Mouse (Mus musculus) telencephalon, adult 2 months (tissue): ENCODE results near the gene Med23.

Experiments
- DNase-seq: peaks from one replicate; pipeline ENCODE4 v3.0.0-alpha.2; 2011; ENCODE audit warnings: low read depth, low spot score

The Med23 gene

DNA sequence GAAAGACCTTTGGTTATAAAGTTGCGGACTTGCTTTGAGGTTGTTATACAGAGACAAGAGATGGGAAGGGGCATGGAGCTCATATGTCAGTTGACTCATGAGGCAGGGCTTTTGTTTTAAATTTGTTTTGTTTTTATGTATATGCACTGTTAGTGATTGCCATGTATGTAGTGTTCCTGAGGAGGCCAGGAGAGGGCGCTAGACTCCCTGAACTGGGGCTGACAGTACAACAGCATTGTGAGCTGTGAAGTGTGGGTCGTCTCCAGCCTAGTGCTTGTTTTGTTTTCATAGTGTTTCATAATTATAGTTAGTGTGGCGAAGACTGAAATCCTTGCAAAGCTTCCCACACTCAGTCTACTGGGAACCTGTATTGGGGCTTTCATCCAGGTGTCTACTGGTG is 3.8 kb downstream of the Med23 start:
- no peak for DNase-seq

DNA sequence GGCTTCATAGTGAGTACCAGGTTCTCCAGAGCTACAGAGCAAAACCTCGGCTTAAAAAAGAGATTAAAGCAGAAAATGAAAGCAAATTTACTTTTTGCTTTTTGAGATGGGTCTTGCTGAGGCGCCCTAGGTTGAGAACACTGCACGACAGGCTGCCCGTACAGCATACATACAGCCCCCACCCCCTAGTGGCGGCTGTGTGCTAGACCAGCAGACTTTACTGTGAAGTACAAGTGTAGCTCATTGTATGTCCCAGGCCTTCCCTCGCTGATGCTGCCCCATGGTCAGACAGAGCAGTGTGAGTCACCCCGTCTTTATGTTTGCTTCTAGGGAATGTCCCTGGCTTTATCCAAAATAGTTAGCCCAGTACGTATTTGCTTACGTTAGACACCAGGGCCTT is 16.2 kb downstream of the Med23 start:
- DNase-seq, result no peak

- DNase-seq, result no peak
Observed at GRCm38 (mm10) chr10:24888343-24888742, 18.6 kb downstream of the Med23 start.

GRCm38 (mm10) chr10:24895927-24896326 is 26.1 kb downstream of the Med23 start:
- no peak for DNase-seq

GRCm38 (mm10) chr10:24905627-24906026 is 35.8 kb downstream of the Med23 start:
- no peak for DNase-seq

- no peak for DNase-seq
Observed at GRCm38 (mm10) chr10:24911199-24911598, 41.4 kb downstream of the Med23 start.

- no peak for DNase-seq
Observed at GRCm38 (mm10) chr10:24912576-24912975, 42.8 kb downstream of the Med23 start.

DNA sequence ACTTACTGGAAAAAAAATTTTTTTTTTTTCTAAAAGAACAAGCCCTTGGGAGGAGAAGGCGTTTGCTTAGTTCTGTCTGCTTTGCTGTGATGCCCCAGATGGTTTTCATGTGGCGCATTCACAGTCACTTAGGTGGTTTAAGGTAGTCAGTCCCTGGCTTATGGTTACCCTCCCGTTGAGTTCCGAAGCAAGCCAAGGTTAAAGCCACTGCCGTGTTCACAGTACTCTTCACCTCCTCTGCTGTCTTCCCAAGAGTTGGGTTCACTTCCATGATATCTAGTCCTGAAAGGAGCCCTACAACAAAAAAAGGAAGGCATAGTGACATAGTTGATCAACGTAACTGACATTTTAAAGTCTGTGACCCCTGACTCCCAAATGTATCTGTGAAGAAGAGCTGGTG is 45.7 kb downstream of the Med23 start:
- DNase-seq, result no peak

DNA sequence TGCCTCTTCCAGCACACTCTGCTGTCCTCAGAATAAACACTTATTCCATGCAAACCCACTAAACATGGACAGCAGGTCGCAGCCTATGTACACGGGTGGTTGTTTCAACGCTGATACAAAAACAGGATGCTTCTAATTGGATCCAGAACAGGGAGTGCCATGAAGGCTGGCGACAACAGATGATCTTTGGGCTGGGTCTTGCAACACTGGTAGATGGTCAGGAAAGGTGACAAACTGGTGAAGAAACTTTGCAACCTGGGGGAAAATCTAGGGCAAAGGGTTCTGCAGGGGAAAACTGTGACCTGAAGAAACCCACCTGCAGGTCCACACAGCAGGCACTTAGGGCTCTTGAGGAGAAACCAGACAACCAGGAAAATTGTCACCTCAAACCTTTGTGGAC is 53.2 kb downstream of the Med23 start:
- DNase-seq, result no peak

DNA sequence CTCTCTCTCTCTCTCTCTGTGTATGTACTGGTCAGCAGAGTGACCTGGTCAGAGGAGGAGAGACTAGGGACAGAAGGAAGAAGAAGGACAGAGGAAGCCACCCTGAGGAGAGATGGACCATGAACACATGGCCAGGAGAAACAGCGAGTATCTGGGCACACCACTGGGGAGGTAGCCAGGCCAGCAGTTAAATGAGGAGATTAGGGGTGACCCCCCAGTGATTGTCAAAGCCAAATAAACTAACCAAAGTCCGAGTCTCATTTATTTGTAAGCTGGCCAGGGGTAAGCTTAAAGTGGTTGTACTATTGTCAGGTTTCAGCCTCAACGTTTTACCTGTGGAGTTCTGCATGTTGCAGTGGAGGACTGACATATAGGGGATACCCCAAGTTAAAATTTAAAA is 54.5 kb downstream of the Med23 start:
- DNase-seq, result no peak

- no peak for DNase-seq
Observed at GRCm38 (mm10) chr10:24926380-24926779, 56.6 kb downstream of the Med23 start.

DNA sequence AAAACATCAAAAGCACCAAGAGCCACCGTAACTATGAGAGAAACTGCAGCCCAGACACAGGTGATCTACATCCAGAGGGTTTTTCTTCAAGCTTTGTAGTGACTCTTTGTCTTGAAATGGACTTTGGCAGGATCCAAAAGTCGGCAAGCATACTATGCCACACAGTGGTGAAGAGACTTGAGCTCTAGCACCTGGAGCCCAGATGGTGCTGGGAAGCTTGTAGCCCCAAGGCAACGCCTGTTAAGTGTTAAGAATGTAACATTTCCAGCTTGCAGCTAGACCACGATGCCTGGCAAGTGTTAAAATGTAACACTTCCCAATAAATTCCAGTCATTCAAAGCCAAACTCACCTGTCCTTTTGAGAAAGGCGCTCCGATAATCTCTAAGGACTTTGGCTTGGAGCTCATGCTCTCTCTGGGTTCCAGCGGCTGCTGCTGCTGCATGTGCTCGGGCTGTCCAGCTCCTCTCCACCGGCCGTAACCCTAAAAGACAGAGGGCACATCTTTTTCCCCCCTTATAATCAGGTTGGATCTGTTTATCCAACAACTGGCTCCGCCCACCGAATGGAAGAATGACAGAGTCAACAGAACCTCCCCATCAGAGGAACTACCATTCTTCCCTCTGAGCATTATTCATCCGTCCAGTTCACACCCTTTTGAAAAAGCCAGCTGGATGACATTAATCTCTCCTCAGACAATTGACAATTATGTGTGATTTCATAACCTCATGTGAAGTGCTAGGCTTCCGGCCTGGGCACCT is 57.4 kb downstream of the Med23 start, which contains the start of gene Arg1:
Arg1 (minus strand) TSS at position 523 of the 759 bp plus-strand sequence.
- no peak for DNase-seq

- DNase-seq, result no peak
Observed at GRCm38 (mm10) chr10:24928072-24928471, 58.3 kb downstream of the Med23 start.

- DNase-seq, result no peak
Observed at GRCm38 (mm10) chr10:24930143-24930542, 60.4 kb downstream of the Med23 start.

DNA sequence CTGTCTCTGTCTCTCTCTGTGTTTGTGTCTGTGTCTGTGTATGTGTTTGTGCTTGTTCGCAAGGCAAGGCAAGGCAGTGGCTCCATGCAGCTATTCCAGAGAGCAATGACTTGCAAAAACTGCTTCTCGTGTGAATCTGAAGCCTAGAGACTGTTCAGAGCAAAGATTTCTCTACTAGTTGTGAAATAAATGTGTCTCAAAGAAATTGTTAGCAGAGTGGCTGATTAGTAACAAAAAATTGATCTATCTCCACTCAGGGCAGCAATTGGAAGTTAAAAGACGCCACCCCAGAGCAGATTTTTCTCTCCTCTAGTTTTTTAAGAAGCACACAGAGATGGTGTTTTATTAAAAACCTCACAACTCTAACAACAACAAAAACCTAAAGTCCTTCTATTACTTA is 78.1 kb downstream of the Med23 start:
- DNase-seq, result no peak

- no peak for DNase-seq
Observed at GRCm38 (mm10) chr10:24948278-24948677, 78.5 kb downstream of the Med23 start.

DNA sequence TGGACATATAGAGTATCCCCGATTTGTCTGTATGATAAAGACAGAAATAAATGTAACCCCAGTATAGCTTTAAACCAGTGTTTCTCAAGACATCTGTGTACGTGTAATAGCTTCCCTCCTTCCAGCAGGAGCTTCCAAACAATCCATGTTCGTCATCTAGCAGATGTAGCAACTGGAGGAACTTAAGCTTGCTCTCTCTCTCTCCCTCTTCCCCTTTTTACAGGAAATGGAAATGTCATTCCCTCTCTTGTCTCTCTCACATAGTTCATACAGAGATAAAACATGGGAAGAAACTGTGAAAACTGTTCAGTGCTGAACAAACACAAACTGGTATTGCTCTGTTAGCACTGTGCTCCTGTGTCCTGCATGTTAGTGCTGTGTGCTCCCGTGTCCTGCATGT is 80.4 kb downstream of the Med23 start:
- DNase-seq, result no peak

DNA sequence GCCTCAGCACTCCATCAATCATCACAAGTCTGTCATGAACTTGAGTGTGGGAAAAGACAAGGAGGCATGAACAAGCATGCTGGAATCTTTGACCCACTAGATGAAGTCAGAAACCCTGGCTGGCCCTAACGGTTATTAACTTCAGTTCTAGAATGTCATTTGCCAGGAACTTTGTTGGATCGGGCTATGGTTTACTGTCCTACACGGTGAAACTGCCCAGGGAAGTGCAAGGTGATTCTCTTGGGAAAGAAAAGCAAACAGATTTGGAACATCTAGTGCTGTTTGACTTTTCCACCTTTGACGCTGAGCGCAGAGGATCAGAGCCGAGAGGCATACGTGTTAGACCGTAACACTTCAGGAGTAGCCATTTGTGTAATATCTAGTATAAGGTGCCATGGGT is 81.8 kb downstream of the Med23 start:
- DNase-seq, result no peak

DNA sequence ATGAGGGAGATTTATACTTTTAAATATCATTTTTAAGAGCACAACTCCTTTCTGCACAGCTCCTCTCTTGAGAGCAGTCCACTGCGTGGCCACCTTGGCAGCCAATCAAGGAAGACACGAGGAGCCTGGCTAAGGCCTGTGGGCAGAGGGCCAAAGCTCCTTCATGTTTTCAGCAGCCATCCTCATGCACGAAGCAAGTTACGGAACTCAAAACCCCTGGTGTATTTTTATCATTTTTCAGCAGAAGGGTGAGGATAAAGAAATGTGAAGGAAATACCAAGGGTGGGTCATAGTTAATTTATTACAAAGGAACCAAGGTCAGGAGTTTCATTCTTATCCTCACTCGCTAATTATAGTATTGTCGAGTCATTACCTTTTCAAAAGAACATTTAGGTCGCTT is 82.8 kb downstream of the Med23 start:
- no peak for DNase-seq

- no peak for DNase-seq
Observed at GRCm38 (mm10) chr10:24953876-24954275, 84.1 kb downstream of the Med23 start.

GRCm38 (mm10) chr10:24958280-24959042 is 88.7 kb downstream of the Med23 start:
- no peak for DNase-seq

- no peak for DNase-seq
Observed at GRCm38 (mm10) chr10:24959043-24959916, 89.5 kb downstream of the Med23 start.
